ENCODE assay signal across 8 mouse cellular contexts in the genomic region with DNA sequence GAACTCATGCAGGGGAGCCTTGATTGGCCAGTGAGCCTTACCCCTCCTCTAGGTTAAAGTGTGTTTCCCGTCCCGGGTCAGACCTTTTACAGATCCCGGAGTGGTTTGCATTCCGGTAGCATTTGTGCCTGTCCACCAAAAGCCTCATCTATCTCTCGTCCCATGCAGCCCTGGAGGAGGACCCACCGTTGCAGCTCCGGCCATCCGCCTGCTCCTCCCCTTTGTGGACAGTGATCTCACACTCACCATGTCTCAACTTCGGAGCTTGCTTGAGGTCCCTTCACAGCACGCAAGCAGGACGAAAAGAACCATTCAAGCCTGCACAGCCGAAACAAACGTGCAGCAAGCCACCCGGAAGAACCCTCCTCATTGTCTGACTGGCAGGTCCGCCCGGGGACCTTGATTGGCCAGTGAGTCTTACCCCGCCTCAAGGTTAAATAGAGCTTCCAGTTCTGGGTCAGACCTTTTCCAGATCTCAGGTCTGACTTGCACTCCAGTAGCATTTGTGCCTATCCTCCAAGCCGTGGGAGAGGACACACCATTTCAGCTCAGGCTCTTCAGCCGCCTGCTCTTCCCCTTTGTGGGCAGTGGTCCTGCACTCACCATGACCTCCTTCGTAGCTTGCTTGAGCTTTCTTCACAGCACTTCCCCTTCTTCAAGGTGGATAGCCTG.
DNase-seq lines count a peak whose midpoint lies in the region; ATAC-seq and TF ChIP-seq lines count a peak whose summit lies in the region.

No protein-coding gene starts in this region.

- no peaks in the 10 kb centered on the region for H3K36me3 ChIP-seq in kidney, embryonic 14.5 days (ENCODE audit: control insufficient read depth, insufficient read depth, low read length)
- H3K36me3 ChIP-seq in limb, embryonic 15.5 days = no peaks in the 10 kb centered on the region

- WGBS in kidney, embryonic 14.5 days = 1% methylated on average over 20 of the region's 20 CpGs
- 2% methylated on average over 20 of the region's 20 CpGs for WGBS in limb, embryonic 15.5 days

- peak overlapping the region; percentile 70 for H3K4me3 ChIP-seq in bone marrow macrophage, adult 2 months (ENCODE audit: insufficient read depth, low read length)
- peak overlapping the region; percentile 75 for H3K4me3 ChIP-seq in embryonic fibroblast, embryonic 13.5 days (ENCODE audit: insufficient read depth, low read length)
- H3K4me3 ChIP-seq in kidney, embryonic 14.5 days (ENCODE audit: low read length) = peak overlapping the region; percentile 57
- peak overlapping the region; percentile 67 for H3K4me3 ChIP-seq in limb, embryonic 15.5 days

- H3K27ac ChIP-seq in bone marrow macrophage, adult 2 months (ENCODE audit: insufficient read depth, low read depth, low read length) = peak overlapping the region; percentile 62
- peak overlapping the region; percentile 61 for H3K27ac ChIP-seq in embryonic fibroblast, embryonic 13.5 days (ENCODE audit: insufficient read depth, low read length)
- peak overlapping the region; percentile 82 for H3K27ac ChIP-seq in kidney, embryonic 14.5 days (ENCODE audit: low read depth, low read length)
- H3K27ac ChIP-seq in limb, embryonic 15.5 days = peak overlapping the region; percentile 86

- peak; percentile 93 for DNase-seq in A20 (ENCODE audit: low read depth, low spot score)
- peak; percentile 79 to 84 for DNase-seq in heart, adult 9 months (ENCODE audit: low spot score in 2 of 2)
- DNase-seq in monocyte, adult 2 months (ENCODE audit: low read depth in 1 of 2, low spot score in 2 of 2) = peak; percentile 9 to 22
- DNase-seq in spleen, postnatal 36 days (ENCODE audit: low spot score in 2 of 2) = peak; percentile 81 to 83

- no peaks in the 10 kb centered on the region for H3K9me3 ChIP-seq in kidney, embryonic 14.5 days (ENCODE audit: control insufficient read depth, low read length)
- no peaks in the 10 kb centered on the region for H3K9me3 ChIP-seq in limb, embryonic 15.5 days

- TF ChIP-seq POLR2A in bone marrow macrophage, adult 2 months (IDR thresholded peaks at IDR 0.05; ENCODE audit: borderline replicate concordance, low read depth, low read length) = no peak
- peak; percentile 79 for TF ChIP-seq POLR2A in embryonic fibroblast, embryonic 13.5 days (IDR thresholded peaks at IDR 0.05; ENCODE audit: low read depth, low read length)

- peak; percentile 98 for ATAC-seq in kidney, embryonic 14.5 days (ENCODE audit: low FRiP score, low TSS enrichment)
- ATAC-seq in limb, embryonic 15.5 days (ENCODE audit: insufficient number of reproducible peaks, low FRiP score, low TSS enrichment, low read depth) = peak; percentile 90

- H3K4me1 ChIP-seq in bone marrow macrophage, adult 2 months (ENCODE audit: control insufficient read depth, insufficient read depth, low read length) = no peaks in the 10 kb centered on the region
- no peaks in the 10 kb centered on the region for H3K4me1 ChIP-seq in embryonic fibroblast, embryonic 13.5 days (ENCODE audit: control insufficient read depth, insufficient read depth, low read length)
- H3K4me1 ChIP-seq in kidney, embryonic 14.5 days (ENCODE audit: control insufficient read depth, insufficient read depth, low read length) = peaks cover 6% of the 10 kb centered on the region; the same call in 1 of the 2 replicates
- H3K4me1 ChIP-seq in limb, embryonic 15.5 days = 0 out of 2 replicates have a peak, but pooled peaks cover 3% of the 10 kb centered on the region

- no peak for TF ChIP-seq CTCF in bone marrow macrophage, adult 2 months (IDR thresholded peaks at IDR 0.05; ENCODE audit: low read depth, low read length)
- no peak for TF ChIP-seq CTCF in embryonic fibroblast, embryonic 13.5 days (IDR thresholded peaks at IDR 0.05; ENCODE audit: borderline replicate concordance, insufficient read depth, low read length)

- H3K9ac ChIP-seq in kidney, embryonic 14.5 days (ENCODE audit: low read depth, low read length) = peak overlapping the region; percentile 66
- peak overlapping the region; percentile 54 for H3K9ac ChIP-seq in limb, embryonic 15.5 days

- peak overlapping the region; percentile 62 for H3K4me2 ChIP-seq in kidney, embryonic 14.5 days (replicated peaks; ENCODE audit: low read depth, low read length)
- H3K4me2 ChIP-seq in limb, embryonic 15.5 days = peak overlapping the region; percentile 77

- H3K27me3 ChIP-seq in kidney, embryonic 14.5 days (ENCODE audit: control insufficient read depth, insufficient read depth, low read length) = no peaks in the 10 kb centered on the region
- no peaks in the 10 kb centered on the region for H3K27me3 ChIP-seq in limb, embryonic 15.5 days

Comparison
In these comparisons a context has a peak if more than half of its experiments do, and no peak if none do; other contexts are left out.
1. Peak in every context shown above with its lines: DNase-seq, ATAC-seq, H3K4me3 ChIP-seq and H3K27ac ChIP-seq.
2. DNase-seq: peak in every context shown above with its lines; median percentile 93 in A20; 82 in spleen, postnatal 36 days; 82 in heart, adult 9 months; 16 in monocyte, adult 2 months.